Mouse (Mus musculus) small intestine, adult 2 months (tissue): ENCODE measurements at regions not wholly inside any gene's neighbourhood (a gene's known extent, or its start where the extent isn't known, plus 50 kb on each side); places are given as distances from the start of the nearest gene placed in this dataset.

Experiments used
- CTCF ChIP-seq: fragments of 200-500 bp; IDR thresholded peaks from 2 replicates; pipeline ENCODE4 v1.5.1; 2012; ENCODE audit warnings: low read depth, mild to moderate bottlenecking, control low read depth, inconsistent platforms, low read length, moderate library complexity, mixed read lengths; ENCODE audit not compliant: insufficient replicate concordance, insufficient read length; ENCODE audit errors: extremely low read depth
- POLR2A ChIP-seq: fragments of 200-500 bp; IDR thresholded peaks from 2 replicates; pipeline ENCODE4 v1.6.1; 2012; ENCODE audit warnings: low read depth, mild to moderate bottlenecking, control low read depth, inconsistent platforms, low read length, moderate library complexity

DNA sequence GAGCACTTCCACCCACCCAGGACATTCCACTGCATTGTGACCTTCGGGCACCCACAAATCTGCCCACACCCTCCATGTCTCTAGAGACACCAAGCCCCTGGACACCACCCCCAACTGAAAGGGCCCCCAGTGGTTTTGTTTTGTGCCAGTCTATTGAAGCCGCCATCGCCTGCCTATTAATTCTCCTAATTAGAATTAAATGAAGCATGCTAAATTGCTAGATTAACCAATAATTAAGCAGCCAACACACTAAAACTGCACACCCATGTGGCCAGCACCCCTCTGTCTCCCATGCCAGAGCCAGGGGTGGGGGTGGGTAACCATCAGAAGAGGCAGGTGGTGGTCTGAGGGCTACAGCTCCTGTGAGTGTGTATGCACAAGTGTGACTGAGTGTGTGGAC lies 86.8 kb downstream of the Fam53a start:
- TF ChIP-seq CTCF (no peak), POLR2A (no peak)
